In genomic region chr10:29338355-29339056, GRCm38 (mm10) we compare ENCODE assay signal across 8 mouse cellular contexts. TPM values are rescaled to one million over a fixed set of nuclear protein-coding genes. Genes with fewer than 3 reads are reported as not detected.
A peak's percentile ranks its signal among the peaks of the same experiment; 100 is the strongest.
DNase-seq lines count a peak whose midpoint lies in the region; ATAC-seq and TF ChIP-seq lines count a peak whose summit lies in the region.

No protein-coding gene starts in this region.

- peak; percentile 64; the same call in 1 of the 2 replicates for ATAC-seq in cerebellum, adult (ENCODE audit: insufficient number of reproducible peaks, low FRiP score, low TSS enrichment)
- ATAC-seq in liver, embryonic 13.5 days (ENCODE audit: low read depth), result no peak

- H3K4me1 ChIP-seq in ES-E14 (ENCODE audit: control insufficient read depth in 2 of 2, insufficient read depth in 2 of 2, low read length in 2 of 2, poor library complexity in 1 of 2), result no peaks in the 10 kb centered on the region
- H3K4me1 ChIP-seq in liver, embryonic 13.5 days (replicated peaks), result no peaks in the 10 kb centered on the region

- 44% methylated on average over 4 of the region's 4 CpGs for WGBS in liver, embryonic 13.5 days (ENCODE audit: insufficient replicate concordance)

- H3K9me3 ChIP-seq in ES-E14 (ENCODE audit: control insufficient read depth, insufficient read depth, low read depth, low read length), result no peaks in the 10 kb centered on the region
- H3K9me3 ChIP-seq in liver, embryonic 13.5 days (replicated peaks), result no peaks in the 10 kb centered on the region

- no peak overlapping the region for H3K27ac ChIP-seq in ES-E14 (ENCODE audit: insufficient read depth, low read depth, low read length, poor library complexity, severe bottlenecking)
- H3K27ac ChIP-seq in liver, embryonic 13.5 days, result no peak overlapping the region

- no peaks in the 10 kb centered on the region for H3K27me3 ChIP-seq in liver, embryonic 13.5 days

- peak; percentile 68 to 70 for DNase-seq in B cell, adult 2 months
- peak; percentile 72 for DNase-seq in ES-E14 (ENCODE audit: low read depth, low spot score)
- peak; percentile 71 for DNase-seq in forelimb bud, embryonic 11.5 days (ENCODE audit: low read depth, low spot score)
- peak; percentile 18 to 75 for DNase-seq in kidney, adult 8-10 months
- DNase-seq in liver, embryonic 13.5 days, result peak; percentile 35
- DNase-seq in retina, postnatal 1 day, result peak; percentile 79
- DNase-seq in urinary bladder, postnatal 36 days (ENCODE audit: low spot score in 2 of 2), result peak; percentile 45 to 64

- H3K36me3 ChIP-seq in ES-E14 (ENCODE audit: control insufficient read depth, insufficient read depth, low read length, poor library complexity, severe bottlenecking), result no peaks in the 10 kb centered on the region
- peaks cover 7% of the 10 kb centered on the region for H3K36me3 ChIP-seq in liver, embryonic 13.5 days

- H3K4me3 ChIP-seq in ES-E14 (ENCODE audit: insufficient read depth in 1 of 2, low read depth in 1 of 2, low read length in 2 of 2, poor library complexity in 1 of 2, severe bottlenecking in 1 of 2), result no peak overlapping the region
- no peak overlapping the region for H3K4me3 ChIP-seq in liver, embryonic 13.5 days (replicated peaks)

- in situ Hi-C loops in ES-E14 (cut with MboI; ENCODE audit: low sequenced_read_pairs in 2 of 2, unreplicated experiment in 2 of 2), result no loop called here

- H3K9ac ChIP-seq in ES-E14 (ENCODE audit: insufficient read depth, low read depth, low read length, poor library complexity, severe bottlenecking), result no peak overlapping the region
- no peak overlapping the region for H3K9ac ChIP-seq in liver, embryonic 13.5 days

- H3K4me2 ChIP-seq in liver, embryonic 13.5 days, result no peak overlapping the region

TF ChIP-seq in ES-E14, 5 proteins besides CTCF, POLR2A, EP300 and RAD21:
- TF ChIP-seq MAFK (IDR thresholded peaks at IDR 0.05; ENCODE audit: insufficient read depth, low read depth, low read length), result no peak
- peak; percentile 29; the same call in 1 of the 2 replicates for TF ChIP-seq ZC3H11A (IDR thresholded peaks at IDR 0.05; ENCODE audit: borderline replicate concordance, low read depth, low read length)

RNA-seq across cellular contexts. Expression of gene Rnf146, which starts 23.7 kb away (rescaled TPM):
- 19.1 and 25.8 TPM in 2 replicates for total RNA-seq in ES-E14 (2012; rRNA removed)
- 15.3 and 20.6 TPM in 2 replicates for polyA plus RNA-seq in liver, embryonic 13.5 days (2015; fragmentation: Nextera tagmentation; extraction: Ambion mirVana)

RNA-seq across cellular contexts. Expression of gene Echdc1, which starts 25.5 kb away (rescaled TPM):
- total RNA-seq in ES-E14 (2012; rRNA removed), result 5.1 and 6.0 TPM in 2 replicates
- 22.9 and 32.3 TPM in 2 replicates for polyA plus RNA-seq in liver, embryonic 13.5 days (2015; fragmentation: Nextera tagmentation; extraction: Ambion mirVana)
